Mouse (Mus musculus) liver, adult 2 months (tissue): ENCODE results near the gene Aff3.

Experiments
- CTCF ChIP-seq: fragments of 200-500 bp; IDR thresholded peaks from 2 replicates; pipeline ENCODE4 v1.5.1; 2011; ENCODE audit warnings: low read depth, low read length, control low read depth
- POLR2A ChIP-seq: fragments of 200-500 bp; IDR thresholded peaks from 2 replicates; pipeline ENCODE4 v1.6.1; 2011; ENCODE audit warnings: low read length, control low read depth; ENCODE audit not compliant: insufficient read depth; ENCODE audit errors: extremely low read depth

GRCm38 (mm10) chr1:38358797-38359349 lies 305.9 kb downstream of the Aff3 start:
- TF ChIP-seq CTCF: no peak
- TF ChIP-seq POLR2A: no peak
